Mouse (Mus musculus) neural tube, embryonic 12.5 days (tissue): ENCODE measurements at regions not wholly inside any gene's neighbourhood (a gene's known extent, or its start where the extent isn't known, plus 50 kb on each side); places are given as distances from the start of the nearest gene placed in this dataset.

Experiments used
- ATAC-seq: fragments of 200-750 bp; cut with Nextera tagmentation; 2 replicates; pipeline ENCODE4 v1.8.0; 2017; ENCODE audit warnings: low read depth, mild to moderate bottlenecking, moderate TSS enrichment, moderate library complexity; ENCODE audit not compliant: low FRiP score
- H3K27ac ChIP-seq: fragments of 300-500 bp; sonication (generic); 2 replicates; pipeline ENCODE4 v1.5.1; 2016
- H3K27me3 ChIP-seq: fragments of 300-500 bp; sonication (generic); replicated peaks from 2 replicates; pipeline ENCODE4 v1.6.1; 2016; ENCODE audit warnings: mild to moderate bottlenecking
- H3K36me3 ChIP-seq: fragments of 300-500 bp; sonication (generic); 2 replicates; pipeline ENCODE4 v1.6.1; 2016; ENCODE audit warnings: mild to moderate bottlenecking
- H3K4me1 ChIP-seq: fragments of 300-500 bp; sonication (generic); 2 replicates; pipeline ENCODE4 v1.6.1; 2016
- H3K4me2 ChIP-seq: fragments of 300-500 bp; sonication (generic); replicated peaks from 2 replicates; pipeline ENCODE4 v1.6.1; 2016; ENCODE audit warnings: mild to moderate bottlenecking
- H3K4me3 ChIP-seq: fragments of 300-500 bp; sonication (generic); 2 replicates; pipeline ENCODE4 v1.5.1; 2016
- H3K9ac ChIP-seq: fragments of 300-500 bp; sonication (generic); 2 replicates; pipeline ENCODE4 v1.6.1; 2016; ENCODE audit warnings: mild to moderate bottlenecking
- H3K9me3 ChIP-seq: fragments of 300-500 bp; sonication (generic); 2 replicates; pipeline ENCODE4 v1.6.1; 2016; ENCODE audit warnings: mild to moderate bottlenecking
- whole genome bisulfite sequencing: fragments of 180-500 bp; shearing (Covaris S2); methylation state at CpG from one replicate; pipeline ENCODE4 v1.1.7; 2016; 5-methylcytosine and 5-hydroxymethylcytosine counted together

DNA sequence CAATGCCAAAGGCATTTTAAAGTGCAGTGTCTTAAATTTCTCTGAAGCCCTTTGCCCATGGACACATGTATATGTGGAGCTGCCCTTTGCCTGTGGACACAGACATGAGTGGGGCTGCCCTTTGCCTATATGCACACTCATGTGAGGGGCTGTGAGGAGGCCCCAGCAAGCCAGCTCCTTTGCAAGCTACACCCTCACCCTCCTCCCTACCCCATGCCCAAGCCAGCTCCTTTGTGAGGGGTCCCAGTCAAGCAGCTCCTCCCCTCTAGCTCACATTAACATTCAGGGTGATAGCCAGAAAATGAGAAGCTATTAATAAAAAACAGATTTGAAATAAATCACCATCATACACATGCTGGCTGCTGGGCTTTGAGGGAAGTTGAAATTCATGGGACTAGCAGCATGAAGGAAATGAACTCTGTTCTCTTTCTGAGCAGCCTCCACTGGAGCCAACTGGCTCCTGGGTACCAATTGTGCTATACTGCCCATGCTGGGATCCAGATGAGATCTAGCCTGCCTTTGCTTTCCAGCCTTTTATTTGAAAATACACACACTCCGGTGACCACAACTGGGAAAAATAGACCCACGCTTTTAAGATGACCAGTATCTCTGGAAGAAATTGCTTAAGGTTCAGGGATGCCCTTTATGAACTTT is 151.4 kb downstream of the Abcc12 start:
- 94% methylated on average over 2 of the region's 2 CpGs for WGBS
- Histone ChIP-seq H3K27me3 (no peaks in the 10 kb centered on the region), H3K9me3 (0 out of 2 replicates have a peak, but pooled peaks cover 3% of the 10 kb centered on the region), H3K4me3 (no peak overlapping the region), H3K27ac (no peak overlapping the region), H3K36me3 (no peaks in the 10 kb centered on the region), H3K9ac (no peak overlapping the region), H3K4me1 (no peaks in the 10 kb centered on the region), H3K4me2 (no peak overlapping the region)
- no peak for ATAC-seq

DNA sequence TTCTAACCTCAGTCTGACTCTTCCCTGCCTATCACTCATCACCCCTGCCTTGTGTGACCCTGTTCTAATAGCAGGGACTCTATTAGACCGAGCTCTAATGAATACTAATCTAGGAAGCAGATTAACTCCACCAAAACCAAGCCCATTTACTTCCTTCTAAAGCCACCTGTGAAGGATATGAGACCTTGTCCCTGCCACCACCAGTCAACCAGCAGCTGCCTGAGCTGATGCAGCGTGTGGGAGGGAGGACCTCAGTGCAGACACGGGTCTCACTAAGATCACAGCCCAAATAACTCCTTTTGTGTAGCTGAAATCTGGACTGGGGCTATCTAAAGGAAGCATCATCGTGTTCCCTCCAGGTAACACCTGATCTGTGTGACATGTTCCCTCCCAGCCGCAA is 152.4 kb downstream of the Abcc12 start:
- Histone ChIP-seq H3K4me1 (no peaks in the 10 kb centered on the region), H3K4me3 (no peak overlapping the region), H3K9me3 (no peaks in the 10 kb centered on the region), H3K27me3 (no peaks in the 10 kb centered on the region), H3K27ac (no peak overlapping the region), H3K4me2 (no peak overlapping the region), H3K9ac (no peak overlapping the region), H3K36me3 (no peaks in the 10 kb centered on the region)
- no peak for ATAC-seq
- WGBS, result 63% methylated on average over 5 of the region's 5 CpGs

- H3K9me3 ChIP-seq, result no peaks in the 10 kb centered on the region
- H3K4me1 ChIP-seq, result no peaks in the 10 kb centered on the region
- no peak overlapping the region for H3K27ac ChIP-seq
- no peaks in the 10 kb centered on the region for H3K36me3 ChIP-seq
- no peaks in the 10 kb centered on the region for H3K27me3 ChIP-seq
- WGBS, result 75% methylated on average over 4 of the region's 4 CpGs
- H3K9ac ChIP-seq, result no peak overlapping the region
- ATAC-seq, result no peak
- H3K4me2 ChIP-seq, result no peak overlapping the region
- no peak overlapping the region for H3K4me3 ChIP-seq
These were observed 154.4 kb downstream of the Abcc12 start for GRCm38 (mm10) chr8:86426056-86426455.

DNA sequence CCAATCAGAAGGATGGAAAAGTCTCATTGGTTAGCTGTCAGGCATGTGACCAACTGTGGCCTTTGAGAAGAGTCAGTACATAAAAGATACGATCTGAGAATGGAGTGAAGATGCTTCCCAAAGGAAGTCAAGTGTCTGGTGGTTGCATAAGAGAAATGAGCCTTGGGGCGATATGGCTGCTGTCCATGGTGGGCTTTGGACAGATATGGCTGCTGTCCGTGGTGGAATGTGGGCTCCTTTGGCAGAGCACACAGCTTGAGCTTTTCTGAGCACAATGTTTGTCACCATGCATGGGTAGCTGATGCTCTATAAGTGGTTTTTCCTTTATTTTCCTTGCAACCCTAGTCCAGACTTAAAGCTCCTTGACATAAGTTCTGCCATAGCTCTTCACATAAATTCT is 155.1 kb downstream of the Abcc12 start:
- ATAC-seq, result no peak
- no peak overlapping the region for H3K9ac ChIP-seq
- 83% methylated on average over 3 of the region's 3 CpGs for WGBS

DNA sequence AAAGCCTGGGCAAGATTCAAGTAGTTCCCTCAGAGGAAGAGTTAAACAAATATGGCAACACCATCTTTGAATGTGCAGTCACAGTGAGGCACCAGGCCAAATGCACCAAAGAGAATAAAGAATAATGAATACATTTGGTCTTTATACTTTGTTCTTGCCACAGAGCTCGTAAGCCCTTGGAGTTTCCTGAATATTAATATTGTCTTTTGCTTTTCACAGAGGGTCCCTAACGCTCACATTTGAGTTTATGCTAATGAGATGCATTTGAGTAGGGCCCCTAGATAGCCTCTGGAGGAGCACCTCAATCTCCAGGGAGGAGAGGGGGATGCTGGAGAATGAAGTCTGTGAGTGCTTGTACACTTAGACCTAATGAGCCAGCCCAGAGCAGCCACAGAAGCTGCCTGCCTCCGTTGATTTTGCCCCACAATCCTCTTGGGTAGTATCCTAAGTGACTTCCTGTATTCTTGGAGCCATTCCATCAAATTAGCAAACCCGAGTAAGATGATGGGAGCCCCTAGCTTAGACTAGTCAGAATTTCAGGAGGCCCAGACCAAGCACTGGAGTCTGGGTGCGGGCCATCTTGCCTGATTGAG is 161.3 kb downstream of the Abcc12 start:
- ATAC-seq, result no peak
- Histone ChIP-seq H3K4me2 (no peak overlapping the region), H3K9ac (no peak overlapping the region), H3K9me3 (no peaks in the 10 kb centered on the region), H3K27ac (no peak overlapping the region), H3K4me3 (no peak overlapping the region), H3K27me3 (no peaks in the 10 kb centered on the region), H3K4me1 (no peaks in the 10 kb centered on the region), H3K36me3 (no peaks in the 10 kb centered on the region)
- 74% methylated on average over 5 of the region's 5 CpGs for whole genome bisulfite sequencing

More for the DNA sequence above, 155.1 kb downstream of the Abcc12 start:
- Histone ChIP-seq H3K9me3 (no peaks in the 10 kb centered on the region), H3K4me3 (no peak overlapping the region), H3K27me3 (no peaks in the 10 kb centered on the region), H3K4me2 (no peak overlapping the region), H3K4me1 (no peaks in the 10 kb centered on the region), H3K36me3 (no peaks in the 10 kb centered on the region), H3K27ac (no peak overlapping the region)

GRCm38 (mm10) chr8:86418414-86418981 is 162.0 kb downstream of the Abcc12 start:
- WGBS, result 37% methylated on average over 7 of the region's 7 CpGs
- H3K4me2 ChIP-seq, result no peak overlapping the region

GRCm38 (mm10) chr8:86415208-86415607 is 165.3 kb downstream of the Abcc12 start:
- Histone ChIP-seq H3K9me3 (no peaks in the 10 kb centered on the region), H3K27me3 (no peaks in the 10 kb centered on the region), H3K36me3 (no peaks in the 10 kb centered on the region), H3K4me1 (no peaks in the 10 kb centered on the region), H3K4me2 (no peak overlapping the region), H3K9ac (no peak overlapping the region), H3K4me3 (no peak overlapping the region), H3K27ac (no peak overlapping the region)
- WGBS, result 86% methylated on average over 2 of the region's 2 CpGs
- no peak for ATAC-seq

More at GRCm38 (mm10) chr8:86418414-86418981, 162.0 kb downstream of the Abcc12 start:
- H3K27me3 ChIP-seq, result no peaks in the 10 kb centered on the region
- H3K4me1 ChIP-seq, result no peaks in the 10 kb centered on the region
- no peak overlapping the region for H3K9ac ChIP-seq
- ATAC-seq, result no peak
- H3K36me3 ChIP-seq, result no peaks in the 10 kb centered on the region
- no peak overlapping the region for H3K27ac ChIP-seq
- no peaks in the 10 kb centered on the region for H3K9me3 ChIP-seq
- H3K4me3 ChIP-seq, result no peak overlapping the region

DNA sequence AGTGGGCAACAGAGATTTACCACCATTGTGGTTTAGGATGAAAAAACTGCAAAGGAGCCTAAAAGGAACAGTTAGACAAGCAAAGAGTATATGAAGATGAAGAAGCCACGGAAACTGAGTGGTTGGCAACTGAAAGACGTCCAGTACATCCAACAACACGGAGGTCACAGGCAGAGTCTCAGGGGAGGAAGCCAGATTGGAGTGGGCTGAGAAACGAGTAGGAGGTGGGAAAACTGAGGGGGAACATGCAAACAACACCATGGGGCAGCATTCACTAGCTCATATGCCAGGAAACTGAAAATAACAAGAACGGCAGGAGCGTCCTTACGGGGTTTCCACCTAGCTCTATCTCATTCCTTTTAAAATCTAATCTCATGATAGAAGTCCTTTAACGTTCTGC is 169.3 kb downstream of the Abcc12 start:
- H3K4me3 ChIP-seq, result no peak overlapping the region
- H3K27ac ChIP-seq, result no peak overlapping the region
- H3K4me1 ChIP-seq, result no peaks in the 10 kb centered on the region
- H3K27me3 ChIP-seq, result no peaks in the 10 kb centered on the region
- WGBS, result 87% methylated on average over 8 of the region's 8 CpGs
- H3K9ac ChIP-seq, result no peak overlapping the region
- H3K9me3 ChIP-seq, result no peaks in the 10 kb centered on the region
- no peak for ATAC-seq
- no peaks in the 10 kb centered on the region for H3K36me3 ChIP-seq
- H3K4me2 ChIP-seq, result no peak overlapping the region

DNA sequence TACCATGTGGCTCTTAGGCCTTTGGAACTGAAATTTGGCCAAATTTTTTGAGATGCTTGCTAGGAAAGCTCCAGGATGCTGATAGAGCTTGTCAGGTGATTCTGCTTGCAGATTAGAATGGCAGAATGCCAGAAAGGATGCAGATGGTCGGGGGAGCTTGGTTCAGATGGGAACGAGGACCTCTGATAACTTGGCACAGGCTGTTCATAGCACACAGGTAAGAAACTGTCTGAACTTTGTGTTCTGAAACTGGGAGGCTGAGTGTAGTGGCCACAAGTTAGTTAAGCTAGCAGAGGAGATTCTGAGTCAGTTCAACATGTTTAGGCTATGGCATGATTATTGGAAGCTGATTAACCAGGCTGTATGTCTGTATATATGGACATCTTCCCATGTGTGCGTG is 174.3 kb downstream of the Abcc12 start:
- no peak overlapping the region for H3K9ac ChIP-seq
- H3K4me3 ChIP-seq, result no peak overlapping the region
- H3K36me3 ChIP-seq, result no peaks in the 10 kb centered on the region
- WGBS, result 85% methylated on average over 3 of the region's 3 CpGs
- no peaks in the 10 kb centered on the region for H3K4me1 ChIP-seq
- no peaks in the 10 kb centered on the region for H3K27me3 ChIP-seq
- H3K4me2 ChIP-seq, result no peak overlapping the region
- no peak overlapping the region for H3K27ac ChIP-seq
- ATAC-seq, result no peak
- H3K9me3 ChIP-seq, result no peaks in the 10 kb centered on the region

- Histone ChIP-seq H3K9me3 (no peaks in the 10 kb centered on the region), H3K27ac (no peak overlapping the region), H3K27me3 (no peaks in the 10 kb centered on the region), H3K4me3 (no peak overlapping the region), H3K4me1 (no peaks in the 10 kb centered on the region), H3K9ac (no peak overlapping the region), H3K36me3 (no peaks in the 10 kb centered on the region), H3K4me2 (no peak overlapping the region)
- WGBS, result 85% methylated on average over 4 of the region's 4 CpGs
- ATAC-seq, result no peak
These were observed 177.1 kb downstream of the Abcc12 start for GRCm38 (mm10) chr8:86403434-86403833.

DNA sequence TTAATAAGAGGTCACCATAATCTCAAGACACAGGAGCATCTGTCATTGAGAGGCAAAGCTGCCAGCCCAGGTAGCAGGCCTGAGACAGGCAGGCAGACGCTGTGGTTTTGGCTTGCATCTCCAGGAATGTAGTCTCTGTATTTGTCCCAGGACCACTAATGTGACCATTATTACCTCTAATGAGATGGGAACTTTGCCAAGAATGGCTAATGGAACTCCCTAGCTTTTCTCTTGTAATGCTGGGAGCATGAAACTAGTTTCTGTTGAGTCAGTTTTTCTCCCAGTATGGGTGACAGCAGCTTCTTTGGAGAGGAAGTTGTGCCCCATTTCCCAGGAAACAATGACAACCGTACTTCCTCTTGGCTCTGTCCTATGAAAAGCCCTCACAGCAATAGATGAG is 178.5 kb downstream of the Abcc12 start:
- Histone ChIP-seq H3K36me3 (no peaks in the 10 kb centered on the region), H3K4me2 (no peak overlapping the region), H3K27me3 (no peaks in the 10 kb centered on the region), H3K4me1 (no peaks in the 10 kb centered on the region), H3K4me3 (no peak overlapping the region), H3K9ac (no peak overlapping the region), H3K27ac (no peak overlapping the region), H3K9me3 (no peaks in the 10 kb centered on the region)
- ATAC-seq, result no peak
- 60% methylated on average over 2 of the region's 2 CpGs for WGBS

DNA sequence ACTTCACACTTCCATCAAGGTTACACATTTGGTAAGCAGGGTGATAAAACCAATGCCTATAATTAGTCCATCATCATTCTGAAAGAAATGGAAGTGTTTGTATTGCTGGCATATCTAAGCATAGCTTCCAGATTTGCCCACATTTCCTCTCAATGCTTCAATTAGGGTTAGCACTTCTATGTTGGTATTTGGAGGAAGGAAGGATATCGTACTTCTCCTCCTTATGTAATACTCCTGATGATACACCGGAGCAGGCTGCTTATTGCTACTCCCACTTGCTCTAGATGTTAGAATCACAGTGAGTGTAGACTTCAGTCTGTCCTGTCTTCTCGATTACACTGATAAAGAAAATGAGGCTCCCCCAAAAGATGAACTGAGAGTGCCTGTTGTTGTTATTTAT is 185.4 kb downstream of the Abcc12 start:
- Histone ChIP-seq H3K36me3 (no peaks in the 10 kb centered on the region), H3K27me3 (no peaks in the 10 kb centered on the region), H3K9ac (no peak overlapping the region), H3K4me1 (peaks cover 7% of the 10 kb centered on the region), H3K4me3 (no peak overlapping the region), H3K27ac (no peak overlapping the region), H3K4me2 (no peak overlapping the region), H3K9me3 (no peaks in the 10 kb centered on the region)
- WGBS, result 89% methylated on average over 3 of the region's 3 CpGs
- ATAC-seq, result no peak

DNA sequence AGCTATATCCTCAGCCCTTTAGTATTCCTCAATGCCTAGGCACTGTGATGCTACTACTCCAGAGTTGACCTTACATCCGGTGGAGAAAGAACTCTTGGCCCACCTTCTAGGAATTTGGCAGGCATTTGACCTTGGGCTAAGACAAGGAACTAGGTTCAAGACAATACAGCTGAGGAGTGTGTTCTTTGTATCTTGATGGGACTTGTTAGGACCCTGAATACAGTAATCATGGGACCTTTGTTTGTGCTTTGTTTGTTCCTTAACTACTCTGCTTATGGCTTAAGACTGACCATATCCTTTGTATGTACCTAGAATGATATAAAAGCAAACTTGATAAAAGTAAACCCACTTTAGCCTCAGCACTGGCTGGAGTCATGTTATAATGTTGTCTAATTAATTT is 186.7 kb downstream of the Abcc12 start:
- H3K27ac ChIP-seq, result no peak overlapping the region
- H3K36me3 ChIP-seq, result no peaks in the 10 kb centered on the region
- ATAC-seq, result no peak
- H3K9me3 ChIP-seq, result no peaks in the 10 kb centered on the region
- no peak overlapping the region for H3K4me3 ChIP-seq
- H3K4me1 ChIP-seq, result peaks cover 16% of the 10 kb centered on the region
- H3K9ac ChIP-seq, result no peak overlapping the region
- H3K27me3 ChIP-seq, result no peaks in the 10 kb centered on the region
- H3K4me2 ChIP-seq, result no peak overlapping the region
- WGBS, result 75% methylated on average over 1 of the region's 1 CpGs
